Mouse (Mus musculus) ES-E14 (cell line): ENCODE data around the gene Slpi. TPM values are rescaled to one million over a fixed set of nuclear protein-coding genes. Genes with fewer than 3 reads are reported as not detected.

Experiments
- DNase-seq: peaks from one replicate; pipeline ENCODE4 v3.0.0-alpha.2; 2013; ENCODE audit warnings: low read depth, low spot score
- H3K27ac ChIP-seq: 2 replicates; pipeline ENCODE4 v1.5.1; 2012; ENCODE audit warnings: low read depth, mild to moderate bottlenecking, low read length, moderate library complexity, mixed read lengths; ENCODE audit not compliant: poor library complexity, insufficient read depth, severe bottlenecking
- H3K36me3 ChIP-seq: 2 replicates; pipeline ENCODE4 v1.6.1; 2012; ENCODE audit warnings: mild to moderate bottlenecking, low read length, moderate library complexity, mixed read lengths; ENCODE audit not compliant: control insufficient read depth, poor library complexity, insufficient read depth, severe bottlenecking
- H3K4me1 ChIP-seq, 2 experiments: fragments of 150-350 bp in 1 of 2; sonication (generic) in 1 of 2; 2 replicates each; pipeline ENCODE4 v1.6.1; 2012; ENCODE audit warnings: low read length in 2 of 2, mild to moderate bottlenecking in 1 of 2, mixed read lengths in 1 of 2; ENCODE audit not compliant: control insufficient read depth in 2 of 2, insufficient read depth in 2 of 2, poor library complexity in 1 of 2
- H3K4me3 ChIP-seq, 2 experiments: fragments of 150-350 bp in 1 of 2; sonication (generic) in 1 of 2; 2 replicates each; pipeline ENCODE4 v1.5.1; 2012; ENCODE audit warnings: low read length in 2 of 2, low read depth in 1 of 2, mild to moderate bottlenecking in 1 of 2, mixed read lengths in 1 of 2; ENCODE audit not compliant: insufficient read depth in 1 of 2, poor library complexity in 1 of 2, severe bottlenecking in 1 of 2
- H3K9ac ChIP-seq: 2 replicates; pipeline ENCODE4 v1.6.1; 2012; ENCODE audit warnings: low read depth, mild to moderate bottlenecking, low read length, mixed read lengths; ENCODE audit not compliant: poor library complexity, insufficient read depth, severe bottlenecking
- H3K9me3 ChIP-seq: fragments of 150-350 bp; sonication (generic); 2 replicates; pipeline ENCODE4 v1.6.1; 2012; ENCODE audit warnings: low read depth, mild to moderate bottlenecking, low read length; ENCODE audit not compliant: control insufficient read depth, insufficient read depth
- CHD2 ChIP-seq: IDR thresholded peaks from 2 replicates; pipeline ENCODE4 v1.6.1; 2014; ENCODE audit warnings: mild to moderate bottlenecking, low read depth, low read length, inconsistent platforms
- HCFC1 ChIP-seq: IDR thresholded peaks from 2 replicates; pipeline ENCODE4 v1.6.1; 2012; ENCODE audit warnings: low read length, inconsistent platforms, borderline replicate concordance; ENCODE audit not compliant: insufficient read depth
- MAFK ChIP-seq: IDR thresholded peaks from 2 replicates; pipeline ENCODE4 v1.6.1; 2014; ENCODE audit warnings: mild to moderate bottlenecking, low read depth, low read length, inconsistent platforms; ENCODE audit not compliant: insufficient read depth
- ZC3H11A ChIP-seq: IDR thresholded peaks from 2 replicates; pipeline ENCODE4 v1.6.1; 2012; ENCODE audit warnings: low read depth, mild to moderate bottlenecking, inconsistent platforms, low read length, borderline replicate concordance
- ZNF384 ChIP-seq: IDR thresholded peaks from 2 replicates; pipeline ENCODE4 v1.6.1; 2012; ENCODE audit warnings: low read depth, low read length, inconsistent platforms
- in situ Hi-C, 2 experiments: fragments of 600-800 bp; cut with MboI; formaldehyde crosslinking; loops; one replicate each; pipeline ENCODE4 v1.15.1; 2025; ENCODE audit warnings: low sequenced_read_pairs in 2 of 2, inconsistent platforms in 1 of 2; ENCODE audit not compliant: unreplicated experiment in 2 of 2
- total RNA-seq: library from RNA; depleted of rRNA; stranded (reverse); fragments of 300-350 nt; gene quantifications from 2 replicates; pipeline ENCODE4 v1.2.3, GENCODE M21; 2012

The Slpi gene
- total RNA-seq, 1 experiment: not detected

- in situ Hi-C loops: no loop called here
- no peaks in the 10 kb centered on the region for H3K9me3 ChIP-seq
- H3K36me3 ChIP-seq: peaks cover 36% of the 10 kb centered on the region
- DNase-seq: no peak
- H3K4me1 ChIP-seq: peaks cover 7 to 41% of the 10 kb centered on the region in 2 experiments; a peak in 3 of 4 replicates
- no peak overlapping the region for H3K9ac ChIP-seq
- no peak overlapping the region for H3K27ac ChIP-seq
- TF ChIP-seq MAFK (no peak), ZNF384 (no peak), CHD2 (no peak), ZC3H11A (no peak), HCFC1 (no peak)
- H3K4me3 ChIP-seq: no peak overlapping the region
These were observed 39.6 kb upstream of the Slpi start for GRCm38 (mm10) chr2:164428451-164428850.

GRCm38 (mm10) chr2:164426952-164427351, 38.1 kb upstream of the Slpi start:
- Histone ChIP-seq H3K27ac (no peak overlapping the region), H3K4me3 (no peak overlapping the region), H3K36me3 (peaks cover 38% of the 10 kb centered on the region), H3K9me3 (no peaks in the 10 kb centered on the region), H3K9ac (no peak overlapping the region), H3K4me1 (peaks cover 5 to 29% of the 10 kb centered on the region in 2 experiments; a peak in 3 of 4 replicates)
- TF ChIP-seq CHD2 (no peak), MAFK (no peak), ZC3H11A (no peak), HCFC1 (no peak)
- DNase-seq: no peak
- in situ Hi-C loops: no loop called here

DNA sequence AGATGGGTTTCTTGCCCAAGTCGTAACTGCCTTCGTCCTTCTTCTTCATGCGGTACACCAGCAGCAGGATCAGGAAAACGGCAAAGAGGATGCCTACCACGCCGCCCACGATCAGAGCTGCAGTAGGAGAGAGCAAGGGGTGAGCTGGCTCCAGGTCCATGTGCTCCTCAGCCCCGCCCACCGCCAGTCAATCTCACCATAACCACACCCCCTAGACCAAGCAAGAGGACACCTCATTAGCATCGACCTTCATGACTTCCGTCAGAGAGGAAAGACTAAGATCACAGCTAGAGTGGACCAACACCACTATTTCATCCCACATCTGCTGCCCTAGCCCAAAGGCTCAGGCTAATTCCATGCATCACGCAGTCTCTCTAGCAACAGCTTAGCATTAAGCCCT, 37.2 kb upstream of the Slpi start:
- Histone ChIP-seq H3K9ac (peak overlapping the region; percentile 23; the same call in 1 of the 2 replicates), H3K4me3 (peak overlapping the region; percentile 19 to 24; a peak in 2 of 4 replicates), H3K27ac (no peak overlapping the region), H3K36me3 (peaks cover 38% of the 10 kb centered on the region), H3K9me3 (no peaks in the 10 kb centered on the region), H3K4me1 (peaks cover 5 to 24% of the 10 kb centered on the region in 2 experiments; a peak in 3 of 4 replicates)
- in situ Hi-C loops: no loop called here
- no peak for DNase-seq
- TF ChIP-seq CHD2: no peak
- no peak for TF ChIP-seq MAFK
- TF ChIP-seq ZC3H11A: no peak
- no peak for TF ChIP-seq ZNF384
- no peak for TF ChIP-seq HCFC1

DNA sequence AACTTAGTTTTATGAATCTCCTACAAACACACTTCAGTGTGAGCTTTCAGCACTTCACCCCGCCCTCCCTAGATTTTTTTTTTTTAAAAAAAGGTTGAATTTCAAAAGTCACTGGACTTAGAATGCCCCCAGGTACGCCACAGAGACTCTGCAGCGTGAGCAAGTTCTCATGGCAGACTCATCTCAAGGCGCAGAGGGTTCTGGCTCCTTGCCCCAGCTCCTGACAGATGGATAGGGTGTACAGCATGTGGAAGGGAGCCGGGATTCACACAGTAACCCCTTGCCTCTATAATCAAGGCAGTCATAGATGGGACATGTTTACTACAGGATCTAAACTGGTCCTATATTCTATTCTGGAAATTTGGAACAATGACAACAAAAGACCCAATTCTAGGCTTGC, 36.5 kb upstream of the Slpi start:
- TF ChIP-seq MAFK (no peak), CHD2 (no peak), ZC3H11A (no peak), HCFC1 (no peak), ZNF384 (no peak)
- H3K9ac ChIP-seq: no peak overlapping the region
- H3K4me1 ChIP-seq: peaks cover 4 to 19% of the 10 kb centered on the region in 2 experiments; a peak in 3 of 4 replicates
- H3K27ac ChIP-seq: no peak overlapping the region
- no peak for DNase-seq
- in situ Hi-C loops: no loop called here
- no peaks in the 10 kb centered on the region for H3K9me3 ChIP-seq
- peaks cover 38% of the 10 kb centered on the region for H3K36me3 ChIP-seq
- H3K4me3 ChIP-seq: no peak overlapping the region; a peak in 1 of 4 replicates

GRCm38 (mm10) chr2:164424406-164424805, 35.5 kb upstream of the Slpi start:
- Histone ChIP-seq H3K4me3 (no peak overlapping the region), H3K4me1 (peaks cover 2 to 15% of the 10 kb centered on the region in 2 experiments; a peak in 3 of 4 replicates), H3K27ac (no peak overlapping the region), H3K9me3 (no peaks in the 10 kb centered on the region), H3K9ac (no peak overlapping the region), H3K36me3 (peaks cover 33% of the 10 kb centered on the region)
- DNase-seq: no peak
- in situ Hi-C loops: no loop called here
- TF ChIP-seq ZNF384: no peak
- no peak for TF ChIP-seq MAFK
- no peak for TF ChIP-seq CHD2
- no peak for TF ChIP-seq HCFC1
- no peak for TF ChIP-seq ZC3H11A
